Mouse (Mus musculus): Measurements from ENCODE around the gene 6430571L13Rik.

Gene 6430571L13Rik

DNA sequence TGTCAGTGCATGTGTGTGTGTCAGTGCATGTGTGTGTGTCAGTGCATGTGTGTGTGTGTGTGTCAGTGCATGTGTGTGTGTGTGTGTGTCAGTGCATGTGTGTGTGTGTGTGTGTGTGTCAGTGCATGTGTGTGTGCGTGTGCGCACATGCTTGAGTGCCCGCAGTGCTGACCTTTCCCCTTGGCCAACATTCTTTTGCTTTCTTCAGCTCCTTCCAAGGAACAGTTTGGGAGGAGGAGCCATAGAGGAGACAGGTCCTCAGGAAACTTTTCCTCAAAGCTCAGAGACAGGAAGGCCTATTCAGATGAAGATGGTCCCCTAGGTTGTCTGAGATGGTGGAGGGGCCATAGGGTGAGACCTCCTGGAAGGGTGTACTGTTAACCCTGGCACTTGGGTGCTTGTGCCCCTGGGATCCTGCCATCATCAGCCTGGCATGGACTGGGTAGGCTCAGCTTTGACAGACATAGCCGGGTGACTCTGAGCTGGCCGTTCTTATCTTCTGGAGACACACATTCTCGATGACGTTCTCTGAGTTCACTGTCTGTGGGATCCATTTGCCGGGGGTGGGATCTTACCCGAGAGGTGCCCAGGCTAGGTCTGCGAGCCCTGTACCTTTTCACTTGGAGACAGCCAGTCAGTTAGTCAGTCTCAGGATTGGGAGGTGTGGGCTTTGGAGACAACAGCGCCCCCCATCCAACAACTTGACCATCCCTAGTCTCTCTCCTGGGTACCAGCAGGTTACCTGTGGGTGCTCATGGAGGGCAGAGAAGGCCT is 33.1 kb upstream of the 6430571L13Rik start:
- no peak for DNase-seq (ENCODE audit: low spot score)

- DNase-seq (ENCODE audit: low spot score), result peak; percentile 44
Measured at GRCm38 (mm10) chr9:107307886-107308285, 32.5 kb upstream of the 6430571L13Rik start.

- no peak for DNase-seq (ENCODE audit: low spot score)
Measured at GRCm38 (mm10) chr9:107308346-107309000, 31.9 kb upstream of the 6430571L13Rik start.

DNA sequence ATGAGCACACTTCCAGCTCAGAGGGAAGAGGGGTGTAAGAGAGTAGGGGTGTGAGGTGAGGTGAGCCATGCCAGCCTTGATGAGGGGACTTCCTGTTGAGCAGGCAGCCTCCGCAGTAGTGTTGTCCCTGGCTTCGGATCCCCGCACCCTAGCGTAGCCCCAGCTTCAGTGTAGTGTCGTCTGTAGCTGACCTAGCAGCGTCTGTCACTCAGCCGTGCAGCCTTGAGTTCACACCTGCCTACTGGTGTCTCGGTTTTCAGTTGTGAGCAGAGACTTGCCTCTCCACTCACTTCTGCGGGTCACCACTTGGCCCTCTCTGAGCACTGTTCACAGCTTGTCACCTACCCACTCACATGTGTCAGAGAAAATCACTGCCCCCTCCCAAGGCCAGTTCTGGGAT is 31.2 kb upstream of the 6430571L13Rik start:
- no peak for DNase-seq (ENCODE audit: low spot score)

DNA sequence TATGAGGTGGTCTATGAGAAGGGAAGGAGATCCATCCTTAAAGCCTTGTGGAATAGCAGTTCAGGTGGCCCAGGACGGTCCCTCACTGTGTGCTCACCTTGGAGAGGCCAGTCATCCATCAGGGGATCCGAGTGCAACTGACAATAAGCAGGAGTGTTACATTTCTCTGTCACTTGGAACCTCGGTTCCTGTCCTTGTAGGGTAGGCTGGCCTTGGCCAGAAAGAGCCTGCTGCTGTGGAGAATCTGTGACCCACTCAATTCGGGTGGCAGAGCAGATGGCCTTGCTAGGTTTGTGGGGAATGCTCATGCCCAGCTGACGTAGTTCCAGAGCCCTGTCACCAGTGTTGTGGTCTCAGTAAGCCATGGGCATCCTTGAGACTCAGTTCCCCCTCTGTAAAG is 30.8 kb upstream of the 6430571L13Rik start:
- no peak for DNase-seq (ENCODE audit: low spot score)

DNA sequence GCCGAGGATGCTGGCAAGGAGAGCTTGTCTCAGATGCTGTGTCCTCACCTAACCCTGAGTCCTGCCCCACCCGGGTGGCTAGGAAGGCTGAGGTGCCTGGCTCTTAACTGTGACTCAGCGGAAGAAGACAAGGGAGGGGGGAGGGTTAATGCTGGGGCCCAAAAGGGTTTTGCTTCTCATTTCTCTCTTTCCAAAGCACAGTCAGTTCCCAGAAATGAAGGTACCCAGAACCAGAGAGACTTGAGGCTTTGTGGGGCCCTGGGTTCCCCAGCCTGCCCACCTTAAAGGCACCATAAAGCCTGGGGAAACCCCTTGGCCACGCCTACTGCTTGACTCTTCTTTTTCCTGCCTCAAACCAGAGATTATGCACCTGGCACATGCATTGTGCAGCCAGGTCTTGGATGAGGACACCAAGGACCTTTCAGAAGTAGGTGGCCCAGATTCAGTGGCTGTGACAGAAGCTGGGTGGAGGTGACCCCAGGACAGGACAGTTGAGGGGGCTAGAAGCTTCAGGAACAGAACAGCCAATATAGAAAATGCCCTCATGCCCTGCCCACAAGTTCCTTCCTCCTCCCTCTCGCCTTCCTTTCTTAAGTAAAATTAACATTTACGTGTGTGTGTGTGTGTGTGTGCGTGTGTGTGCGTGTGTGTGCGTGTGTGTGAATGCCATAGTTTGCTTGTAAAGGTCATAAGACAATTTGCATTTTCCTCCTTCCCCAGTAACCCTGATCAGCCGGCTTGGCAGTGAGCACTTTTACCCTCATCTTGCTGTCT is 27.4 kb upstream of the 6430571L13Rik start:
- DNase-seq (ENCODE audit: low spot score), result no peak

GRCm38 (mm10) chr9:107313926-107314325 is 26.5 kb upstream of the 6430571L13Rik start:
- no peak for DNase-seq (ENCODE audit: low spot score)

GRCm38 (mm10) chr9:107315791-107316190 is 24.6 kb upstream of the 6430571L13Rik start:
- DNase-seq (ENCODE audit: low spot score), result no peak

- DNase-seq (ENCODE audit: low spot score), result no peak
Measured at GRCm38 (mm10) chr9:107322461-107323050, 17.8 kb upstream of the 6430571L13Rik start.

DNA sequence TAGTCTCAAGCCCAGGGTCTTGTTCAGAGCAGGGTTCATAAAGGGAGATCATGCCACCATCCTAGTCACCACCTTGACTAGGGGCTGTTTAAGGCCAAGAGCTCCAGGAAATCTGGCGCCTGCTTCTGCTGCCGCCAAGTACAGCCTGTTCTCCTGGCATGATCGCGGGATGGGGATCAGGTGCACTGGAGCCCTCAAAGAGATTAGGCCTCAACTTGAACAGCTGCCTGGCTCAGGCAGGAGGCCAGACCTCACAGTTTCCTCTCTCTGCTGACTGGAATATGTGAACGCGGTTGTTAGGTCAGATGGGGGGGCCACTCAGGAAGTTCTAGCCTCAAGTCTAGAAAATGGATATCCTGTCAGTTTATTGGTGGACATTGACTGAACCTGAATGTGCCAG is 16.8 kb upstream of the 6430571L13Rik start:
- DNase-seq (ENCODE audit: low spot score), result no peak

- peak; percentile 54 for DNase-seq (ENCODE audit: low spot score)
Measured at GRCm38 (mm10) chr9:107324799-107325561, 15.4 kb upstream of the 6430571L13Rik start.

- DNase-seq (ENCODE audit: low spot score), result peak; percentile 59
Measured at GRCm38 (mm10) chr9:107325904-107326303, 14.5 kb upstream of the 6430571L13Rik start.

GRCm38 (mm10) chr9:107327879-107328620 is 12.4 kb upstream of the 6430571L13Rik start:
- DNase-seq (ENCODE audit: low spot score), result peak; percentile 13

DNA sequence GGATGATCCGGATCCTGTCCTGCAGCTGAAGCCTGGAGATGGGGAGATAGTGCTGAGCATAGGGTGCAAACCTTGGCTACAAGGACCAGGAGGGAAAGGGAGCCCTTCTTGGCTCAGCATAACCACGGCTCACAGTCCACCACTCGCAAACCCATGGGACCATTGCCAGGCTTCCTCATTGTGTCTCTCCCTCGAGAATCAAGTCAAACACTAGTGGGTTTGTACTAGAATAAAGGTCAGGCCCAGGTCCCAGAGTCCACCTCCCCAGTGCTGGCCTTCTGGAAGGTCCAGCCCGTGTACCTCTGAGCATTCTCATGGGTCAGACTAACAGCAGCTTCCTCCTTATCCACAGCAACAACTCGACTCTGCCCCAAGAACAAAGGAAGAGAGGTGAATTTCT is 9.6 kb upstream of the 6430571L13Rik start:
- no peak for DNase-seq (ENCODE audit: low spot score)

DNA sequence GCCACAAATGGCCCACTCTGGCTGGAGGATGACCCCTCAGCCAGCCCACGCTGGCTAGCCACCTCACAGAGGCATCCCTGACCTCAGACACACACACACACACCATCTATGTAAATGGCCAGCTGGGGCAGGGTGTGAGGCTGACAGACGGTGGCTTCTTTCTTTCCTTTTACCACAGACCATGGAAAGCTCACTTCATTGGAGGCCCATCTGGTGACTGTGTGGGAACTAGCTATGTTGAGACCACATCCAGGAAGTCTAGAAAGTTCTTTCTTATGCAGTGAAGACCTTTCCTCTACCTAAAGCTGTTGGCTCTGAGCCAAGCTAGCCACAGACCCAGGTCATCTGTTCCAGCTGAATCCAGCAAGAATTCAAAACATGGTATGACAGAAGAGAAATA is 6.7 kb upstream of the 6430571L13Rik start:
- peak; percentile 55 for DNase-seq (ENCODE audit: low spot score)

DNA sequence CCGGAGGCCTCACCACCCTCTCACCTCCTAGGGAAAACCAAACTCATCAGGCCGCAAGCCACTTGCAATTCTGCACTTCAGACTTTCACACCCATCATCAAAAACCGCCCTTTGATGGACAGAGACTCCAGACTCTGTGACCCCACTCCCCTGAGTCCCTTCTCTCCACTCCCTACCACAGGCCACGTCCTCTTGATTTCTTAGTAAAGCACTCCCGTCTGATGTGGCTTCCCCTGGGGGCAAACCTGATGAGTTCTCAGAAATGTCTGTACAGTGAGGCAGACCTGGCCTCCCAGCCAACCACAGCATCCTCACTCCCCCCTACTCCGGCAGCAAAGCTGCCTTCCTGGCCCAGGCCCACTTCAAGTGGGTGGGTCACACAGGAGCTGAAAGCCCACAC is 6.0 kb upstream of the 6430571L13Rik start:
- no peak for DNase-seq (ENCODE audit: low spot score)

DNA sequence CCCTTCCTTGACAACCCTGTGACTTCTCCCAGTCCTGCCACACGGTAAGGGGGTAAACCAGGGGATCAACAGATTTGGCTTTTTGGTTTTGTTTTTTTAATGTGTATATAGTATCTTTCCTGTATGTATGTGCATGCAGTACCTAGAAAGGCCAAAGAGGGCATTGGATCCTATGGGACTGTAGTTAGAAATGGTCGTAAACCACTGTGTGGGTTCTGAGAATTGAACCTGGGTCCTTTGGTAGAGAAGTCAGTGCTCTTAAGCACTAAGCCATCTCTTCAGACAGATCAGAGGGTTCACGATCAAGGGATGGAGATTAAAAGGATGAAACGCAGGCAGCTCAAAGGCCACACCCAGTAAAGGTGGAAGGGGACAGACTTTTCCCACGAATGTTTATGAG is 5.4 kb upstream of the 6430571L13Rik start:
- no peak for DNase-seq (ENCODE audit: low spot score)

DNA sequence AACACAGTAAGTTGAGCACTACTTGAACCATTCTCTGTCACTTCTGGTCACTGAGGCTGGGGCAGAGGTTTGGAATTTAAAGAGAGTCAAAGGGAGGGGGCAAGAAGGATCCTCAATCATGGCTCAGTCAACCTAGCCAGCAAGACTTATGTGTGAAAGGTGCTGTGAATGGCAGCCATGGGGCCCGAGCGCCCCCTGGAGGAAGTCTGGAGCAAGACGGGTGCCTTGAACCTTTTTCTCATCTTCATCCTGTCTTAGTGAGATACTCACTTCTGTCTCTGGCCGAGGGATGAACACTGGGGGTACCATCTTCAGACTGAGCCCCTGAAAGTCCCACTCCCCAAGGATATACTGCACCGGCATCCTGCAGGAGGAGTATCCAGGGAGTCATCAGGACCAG is 4.5 kb upstream of the 6430571L13Rik start:
- peak; percentile 78 for DNase-seq (ENCODE audit: low spot score)

DNA sequence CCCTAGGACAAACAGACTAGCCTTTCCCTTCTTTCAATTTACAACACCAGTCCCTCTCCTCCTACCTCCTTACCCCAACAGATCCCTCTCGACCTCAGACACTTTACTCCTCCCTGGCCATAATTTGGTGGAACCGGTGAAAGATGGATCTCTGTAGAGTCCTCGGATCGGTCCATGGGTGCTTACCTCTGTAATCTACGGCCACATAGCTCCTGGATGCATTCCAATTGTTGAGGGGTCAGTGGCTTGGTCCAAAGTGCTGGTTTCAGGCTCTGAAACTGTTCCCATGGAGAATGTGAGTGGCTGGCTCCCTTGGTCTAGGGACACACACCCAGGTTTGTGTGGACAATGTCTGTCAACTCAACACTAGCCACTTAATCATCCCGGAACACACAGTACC is 4.0 kb upstream of the 6430571L13Rik start:
- DNase-seq (ENCODE audit: low spot score), result no peak

- DNase-seq (ENCODE audit: low spot score), result peak; percentile 83
Measured at GRCm38 (mm10) chr9:107338172-107338883, 2.1 kb upstream of the 6430571L13Rik start, which contains the start of gene Hemk1. Gene Hemk1, minus strand, starts transcription at chr9:107338350.
